Mouse (Mus musculus): ENCODE data around the gene Pop7.
A peak's percentile ranks its signal among the peaks of the same experiment; 100 is the strongest.

The Pop7 gene

GRCm38 (mm10) chr5:137501709-137502666 is at the start of gene Pop7:
TSS of gene Pop7 (minus strand) at chr5:137502518.
- peak; percentile 99 to 100 for DNase-seq

- no peak for DNase-seq
Measured at GRCm38 (mm10) chr5:137551119-137551518, 48.8 kb upstream of the Pop7 start.

GRCm38 (mm10) chr5:137549840-137550239 is 47.5 kb upstream of the Pop7 start:
- no peak for DNase-seq

- DNase-seq = peak in 1 of 2 experiments; percentile 64
Measured at GRCm38 (mm10) chr5:137545596-137545995, 43.3 kb upstream of the Pop7 start.

GRCm38 (mm10) chr5:137544926-137545325 is 42.6 kb upstream of the Pop7 start:
- no peak for DNase-seq

GRCm38 (mm10) chr5:137541768-137542540 is 39.6 kb upstream of the Pop7 start:
- DNase-seq = no peak

- no peak for DNase-seq
Measured at GRCm38 (mm10) chr5:137540991-137541390, 38.7 kb upstream of the Pop7 start.

GRCm38 (mm10) chr5:137539291-137539801 is 37.0 kb upstream of the Pop7 start:
- no peak for DNase-seq

- DNase-seq = no peak
Measured at GRCm38 (mm10) chr5:137537461-137537860, 35.1 kb upstream of the Pop7 start.

- no peak for DNase-seq
Measured at GRCm38 (mm10) chr5:137535318-137535717, 33.0 kb upstream of the Pop7 start.

GRCm38 (mm10) chr5:137534762-137535161 is 32.4 kb upstream of the Pop7 start:
- DNase-seq = no peak

- peak; percentile 99 to 100 for DNase-seq
Measured at GRCm38 (mm10) chr5:137533117-137533827, 31.0 kb upstream of the Pop7 start, which contains the start of the genes Epo and Gnb2. TSS of gene Epo (minus strand) at chr5:137533242. TSS of gene Gnb2 (minus strand) at chr5:137533510.

GRCm38 (mm10) chr5:137532808-137533116 is 30.4 kb upstream of the Pop7 start:
- DNase-seq = no peak

- peak in 1 of 2 experiments; percentile 52 for DNase-seq
Measured at GRCm38 (mm10) chr5:137532131-137532807, 30.0 kb upstream of the Pop7 start.

- DNase-seq = peak; percentile 61 to 80
Measured at GRCm38 (mm10) chr5:137531414-137532130, 29.3 kb upstream of the Pop7 start.

- peak; percentile 73 to 86 for DNase-seq
Measured at GRCm38 (mm10) chr5:137530588-137531413, 28.5 kb upstream of the Pop7 start.

GRCm38 (mm10) chr5:137530075-137530474 is 27.8 kb upstream of the Pop7 start:
- DNase-seq = no peak

- no peak for DNase-seq
Measured at GRCm38 (mm10) chr5:137529221-137529995, 27.1 kb upstream of the Pop7 start.

GRCm38 (mm10) chr5:137528247-137528968 is 26.1 kb upstream of the Pop7 start:
- no peak for DNase-seq
